Mouse (Mus musculus) forebrain, embryonic 14.5 days (tissue): ENCODE measurements at regions not wholly inside any gene's neighbourhood (a gene's known extent, or its start where the extent isn't known, plus 50 kb on each side); places are given as distances from the start of the nearest gene placed in this dataset.

Experiments used
- ATAC-seq: fragments of 200-750 bp; cut with Nextera tagmentation; 2 replicates; pipeline ENCODE4 v1.8.0; 2017; ENCODE audit warnings: mild to moderate bottlenecking, moderate library complexity
- DNase-seq: peaks from one replicate; pipeline ENCODE4 v3.0.0-alpha.2; 2015; ENCODE audit warnings: low spot score
- H3K27ac ChIP-seq: fragments of 300-500 bp; sonication (generic); 2 replicates; pipeline ENCODE4 v1.5.1; 2014; ENCODE audit warnings: low read depth, mild to moderate bottlenecking, control low read depth, low read length, moderate library complexity
- H3K27me3 ChIP-seq: fragments of 300-500 bp; sonication (generic); replicated peaks from 2 replicates; pipeline ENCODE4 v1.6.1; 2014; ENCODE audit warnings: low read length, control low read depth, mixed read lengths; ENCODE audit not compliant: control insufficient read depth, insufficient read depth
- H3K36me3 ChIP-seq: fragments of 300-500 bp; sonication (generic); 2 replicates; pipeline ENCODE4 v1.6.1; 2014; ENCODE audit warnings: low read length, control low read depth; ENCODE audit not compliant: control insufficient read depth, insufficient read depth
- H3K4me1 ChIP-seq: fragments of 300-500 bp; sonication (generic); 2 replicates; pipeline ENCODE4 v1.6.1; 2014; ENCODE audit warnings: antibody characterized with exemption, low read length, control low read depth; ENCODE audit not compliant: control insufficient read depth, insufficient read depth
- H3K4me2 ChIP-seq: fragments of 300-500 bp; sonication (generic); 2 replicates; pipeline ENCODE4 v1.6.1; 2014; ENCODE audit warnings: mild to moderate bottlenecking, control low read depth, low read length
- H3K4me3 ChIP-seq: fragments of 300-500 bp; sonication (generic); 2 replicates; pipeline ENCODE4 v1.5.1; 2014; ENCODE audit warnings: low read depth, low read length, control low read depth
- H3K9ac ChIP-seq: fragments of 300-500 bp; sonication (generic); 2 replicates; pipeline ENCODE4 v1.6.1; 2014; ENCODE audit warnings: mild to moderate bottlenecking, low read length, control low read depth, moderate library complexity
- H3K9me3 ChIP-seq: fragments of 300-500 bp; sonication (generic); replicated peaks from 2 replicates; pipeline ENCODE4 v1.6.1; 2016; ENCODE audit warnings: low read length, control low read depth, mixed read lengths; ENCODE audit not compliant: control insufficient read depth
- WGBS: fragments of 180-500 bp; shearing (Covaris S2); extraction: QIAGEN DNeasy Blood & Tissue Kit; methylation state at CpG from one replicate; pipeline ENCODE4 v1.1.7; 2014; 5-methylcytosine and 5-hydroxymethylcytosine counted together

DNA sequence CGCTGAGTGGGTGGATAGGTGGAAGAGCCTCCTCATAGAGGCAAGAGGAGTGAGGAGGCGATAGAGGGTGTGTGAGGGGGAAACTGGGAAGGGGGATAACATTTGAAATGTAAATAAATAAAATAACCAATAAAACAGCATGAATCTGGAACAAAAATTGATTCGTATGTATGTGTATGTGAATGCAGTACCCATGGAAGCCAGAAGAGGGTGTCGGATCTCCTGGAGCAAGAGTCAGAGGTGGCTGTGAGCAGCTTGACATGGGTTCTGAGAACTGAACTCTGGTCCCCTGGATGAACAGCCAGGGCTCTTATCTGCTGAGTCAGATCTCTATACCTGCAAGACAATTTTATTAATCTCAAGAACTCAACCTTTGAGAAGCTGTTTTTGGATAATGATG is 81.4 kb downstream of the Tfap2b start:
- Histone ChIP-seq H3K36me3 (no peaks in the 10 kb centered on the region), H3K4me1 (no peaks in the 10 kb centered on the region), H3K9ac (no peak overlapping the region), H3K4me2 (no peak overlapping the region), H3K4me3 (no peak overlapping the region), H3K9me3 (no peaks in the 10 kb centered on the region), H3K27ac (no peak overlapping the region), H3K27me3 (no peaks in the 10 kb centered on the region)
- DNase-seq, result no peak
- WGBS, result 87% methylated on average over 4 of the region's 4 CpGs
- no peak for ATAC-seq

- 44% methylated on average over 1 of the region's 1 CpGs for WGBS
- Histone ChIP-seq H3K4me2 (no peak overlapping the region), H3K36me3 (no peaks in the 10 kb centered on the region), H3K9ac (no peak overlapping the region), H3K27ac (no peak overlapping the region), H3K4me1 (no peaks in the 10 kb centered on the region), H3K9me3 (no peaks in the 10 kb centered on the region), H3K4me3 (no peak overlapping the region), H3K27me3 (no peaks in the 10 kb centered on the region)
- ATAC-seq (no peak), DNase-seq (no peak)
Observed at GRCm38 (mm10) chr1:19321598-19321997, 112.9 kb downstream of the Tfap2b start.

DNA sequence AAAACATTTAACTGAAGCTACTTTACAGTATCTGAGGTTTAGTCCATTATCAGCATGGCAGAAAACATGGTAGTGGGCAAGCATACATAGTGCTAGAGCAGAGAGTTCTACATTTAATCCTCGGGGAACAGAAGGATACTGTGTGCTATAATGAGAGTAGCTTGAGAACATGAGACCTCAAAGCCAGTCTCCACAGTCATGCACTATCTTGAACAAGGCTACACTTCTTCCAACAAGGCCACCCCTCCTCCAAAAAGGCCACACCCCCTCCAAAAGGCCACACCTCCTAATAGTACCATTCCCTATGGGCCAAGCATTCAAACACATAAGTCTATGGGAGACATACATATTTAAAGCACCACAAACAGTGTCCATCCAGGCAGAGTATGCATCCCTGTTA is 127.3 kb downstream of the Tfap2b start:
- H3K27me3 ChIP-seq, result no peaks in the 10 kb centered on the region
- H3K27ac ChIP-seq, result no peak overlapping the region
- DNase-seq (no peak), ATAC-seq (no peak)
- WGBS, result 96% methylated on average over 1 of the region's 1 CpGs
- no peak overlapping the region for H3K4me3 ChIP-seq
- H3K9ac ChIP-seq, result no peak overlapping the region
- H3K4me1 ChIP-seq, result no peaks in the 10 kb centered on the region
- no peaks in the 10 kb centered on the region for H3K9me3 ChIP-seq
- no peaks in the 10 kb centered on the region for H3K36me3 ChIP-seq
- no peak overlapping the region for H3K4me2 ChIP-seq

DNA sequence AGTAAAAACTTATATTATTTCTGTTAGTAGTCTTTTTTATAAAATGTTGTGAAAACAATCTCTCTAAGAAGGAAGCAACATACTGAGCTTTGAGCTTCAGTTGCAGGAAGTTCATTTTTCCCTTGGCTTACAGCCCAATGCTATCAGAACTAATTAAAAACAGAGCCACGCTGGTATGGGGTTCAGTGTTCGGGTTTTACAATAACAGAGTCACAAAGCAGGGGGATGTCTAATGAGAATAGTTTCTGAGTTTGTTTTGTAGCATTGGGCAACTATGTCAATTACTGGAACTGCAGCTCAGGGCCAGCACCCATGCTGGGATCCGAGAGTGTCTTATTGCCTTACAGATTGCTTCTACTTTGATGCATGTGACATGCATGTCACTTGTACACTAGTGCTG is 128.5 kb downstream of the Tfap2b start:
- H3K4me1 ChIP-seq, result no peaks in the 10 kb centered on the region
- no peaks in the 10 kb centered on the region for H3K9me3 ChIP-seq
- H3K4me3 ChIP-seq, result no peak overlapping the region
- ATAC-seq (no peak), DNase-seq (peak; percentile 23)
- no peak overlapping the region for H3K4me2 ChIP-seq
- H3K9ac ChIP-seq, result no peak overlapping the region
- H3K27me3 ChIP-seq, result no peaks in the 10 kb centered on the region
- H3K36me3 ChIP-seq, result no peaks in the 10 kb centered on the region
- no peak overlapping the region for H3K27ac ChIP-seq
- 12% methylated on average over 3 of the region's 3 CpGs for WGBS

GRCm38 (mm10) chr1:19344445-19344844 is 135.7 kb downstream of the Tfap2b start:
- DNase-seq (no peak), ATAC-seq (no peak)
- Histone ChIP-seq H3K36me3 (no peaks in the 10 kb centered on the region), H3K4me1 (no peaks in the 10 kb centered on the region), H3K27ac (no peak overlapping the region), H3K27me3 (no peaks in the 10 kb centered on the region), H3K4me2 (no peak overlapping the region), H3K4me3 (no peak overlapping the region), H3K9ac (no peak overlapping the region), H3K9me3 (no peaks in the 10 kb centered on the region)
- 79% methylated on average over 4 of the region's 4 CpGs for WGBS

- Histone ChIP-seq H3K27ac (no peak overlapping the region), H3K4me1 (no peaks in the 10 kb centered on the region), H3K9ac (no peak overlapping the region), H3K4me3 (no peak overlapping the region), H3K9me3 (no peaks in the 10 kb centered on the region), H3K36me3 (no peaks in the 10 kb centered on the region), H3K27me3 (no peaks in the 10 kb centered on the region), H3K4me2 (no peak overlapping the region)
- ATAC-seq (no peak), DNase-seq (peak; percentile 28)
- WGBS, result 12% methylated on average over 4 of the region's 4 CpGs
Observed at GRCm38 (mm10) chr1:19350495-19350894, 141.8 kb downstream of the Tfap2b start.

DNA sequence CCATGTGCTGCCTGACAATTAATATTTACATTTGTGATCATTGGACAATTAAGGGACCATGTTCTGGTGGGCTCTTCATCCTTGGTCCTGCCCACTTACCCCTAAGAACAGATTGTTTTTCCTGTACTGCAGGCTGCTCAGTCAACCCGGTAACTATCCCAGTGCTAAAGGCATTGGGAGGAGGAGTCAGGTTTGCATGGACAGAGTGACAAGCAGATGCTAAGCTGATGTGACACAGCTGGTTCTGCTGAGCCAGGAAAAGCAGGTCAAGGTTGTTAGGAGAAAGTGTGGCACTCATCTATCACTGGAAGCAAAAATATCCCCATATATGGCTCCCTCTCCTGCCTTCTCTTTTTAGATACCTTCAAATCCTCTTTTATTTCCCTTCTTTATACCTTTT is 176.1 kb downstream of the Tfap2b start:
- DNase-seq, result no peak
- Histone ChIP-seq H3K9me3 (no peaks in the 10 kb centered on the region), H3K4me1 (no peaks in the 10 kb centered on the region), H3K27ac (no peak overlapping the region), H3K36me3 (no peaks in the 10 kb centered on the region), H3K9ac (no peak overlapping the region), H3K27me3 (no peaks in the 10 kb centered on the region), H3K4me2 (no peak overlapping the region), H3K4me3 (no peak overlapping the region)
- ATAC-seq, result no peak
- 63% methylated on average over 1 of the region's 1 CpGs for WGBS

DNA sequence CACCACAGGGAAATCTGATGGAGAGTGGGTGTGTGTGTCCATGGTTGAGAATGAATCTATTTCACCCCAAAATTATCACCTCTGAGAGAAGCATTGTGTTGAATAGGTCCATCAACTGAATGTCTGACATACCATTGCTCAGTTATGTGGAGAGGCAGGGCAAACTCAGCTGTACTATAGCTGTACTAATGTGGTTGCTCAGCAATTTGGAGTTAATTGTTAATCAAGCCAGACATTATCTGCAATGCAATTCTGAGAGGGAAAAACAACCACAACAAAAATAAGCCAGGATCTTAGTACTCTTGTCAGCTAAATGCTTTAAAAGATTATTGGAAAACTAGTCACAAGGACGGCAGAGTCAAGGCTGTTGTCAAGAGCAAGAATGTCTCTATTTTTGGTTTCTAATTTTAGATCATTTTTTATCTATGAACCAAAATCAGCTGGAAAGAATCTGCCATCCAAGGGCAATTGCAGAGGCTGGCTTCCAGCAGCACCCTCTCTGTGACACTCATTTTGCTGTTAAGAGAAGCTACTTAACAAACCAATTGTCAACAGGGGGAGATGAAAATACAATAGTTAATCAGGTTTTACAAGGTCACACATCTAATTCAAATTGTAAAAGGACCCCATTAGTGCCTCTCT is 180.3 kb downstream of the Tfap2b start:
- H3K9me3 ChIP-seq, result no peaks in the 10 kb centered on the region
- H3K4me2 ChIP-seq, result no peak overlapping the region
- no peak overlapping the region for H3K9ac ChIP-seq
- H3K27me3 ChIP-seq, result no peaks in the 10 kb centered on the region
- ATAC-seq (no peak), DNase-seq (peak; percentile 6)
- H3K4me3 ChIP-seq, result no peak overlapping the region
- no peaks in the 10 kb centered on the region for H3K36me3 ChIP-seq
- no peak overlapping the region for H3K27ac ChIP-seq
- H3K4me1 ChIP-seq, result no peaks in the 10 kb centered on the region
- WGBS, result 62% methylated on average over 1 of the region's 1 CpGs

DNA sequence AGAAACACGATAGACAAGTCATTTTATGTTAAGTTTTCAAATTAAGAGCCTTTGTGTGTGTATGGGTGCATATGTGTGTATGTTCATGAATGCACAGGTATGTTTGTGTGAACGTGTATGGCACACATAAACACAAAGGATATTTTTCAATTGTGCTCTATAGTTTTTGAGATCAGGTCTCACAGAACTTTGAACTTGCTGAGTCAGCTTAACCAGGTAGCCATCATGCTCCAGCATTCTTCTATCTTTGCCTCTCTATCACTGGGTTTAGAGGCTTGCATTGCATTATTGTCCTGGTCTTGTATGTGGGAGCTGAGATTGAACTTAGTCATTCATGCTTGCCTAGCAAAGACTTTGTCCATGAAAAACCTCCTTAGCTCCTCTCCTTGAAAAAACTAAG is 198.8 kb downstream of the Tfap2b start:
- Histone ChIP-seq H3K4me3 (no peak overlapping the region), H3K9ac (no peak overlapping the region), H3K36me3 (no peaks in the 10 kb centered on the region), H3K4me1 (no peaks in the 10 kb centered on the region), H3K4me2 (no peak overlapping the region), H3K9me3 (no peaks in the 10 kb centered on the region), H3K27ac (no peak overlapping the region), H3K27me3 (no peaks in the 10 kb centered on the region)
- DNase-seq (no peak), ATAC-seq (no peak)
- WGBS, result 85% methylated on average over 2 of the region's 2 CpGs
